Mouse (Mus musculus): ENCODE measurements around the gene Nus1.

Gene Nus1

DNA sequence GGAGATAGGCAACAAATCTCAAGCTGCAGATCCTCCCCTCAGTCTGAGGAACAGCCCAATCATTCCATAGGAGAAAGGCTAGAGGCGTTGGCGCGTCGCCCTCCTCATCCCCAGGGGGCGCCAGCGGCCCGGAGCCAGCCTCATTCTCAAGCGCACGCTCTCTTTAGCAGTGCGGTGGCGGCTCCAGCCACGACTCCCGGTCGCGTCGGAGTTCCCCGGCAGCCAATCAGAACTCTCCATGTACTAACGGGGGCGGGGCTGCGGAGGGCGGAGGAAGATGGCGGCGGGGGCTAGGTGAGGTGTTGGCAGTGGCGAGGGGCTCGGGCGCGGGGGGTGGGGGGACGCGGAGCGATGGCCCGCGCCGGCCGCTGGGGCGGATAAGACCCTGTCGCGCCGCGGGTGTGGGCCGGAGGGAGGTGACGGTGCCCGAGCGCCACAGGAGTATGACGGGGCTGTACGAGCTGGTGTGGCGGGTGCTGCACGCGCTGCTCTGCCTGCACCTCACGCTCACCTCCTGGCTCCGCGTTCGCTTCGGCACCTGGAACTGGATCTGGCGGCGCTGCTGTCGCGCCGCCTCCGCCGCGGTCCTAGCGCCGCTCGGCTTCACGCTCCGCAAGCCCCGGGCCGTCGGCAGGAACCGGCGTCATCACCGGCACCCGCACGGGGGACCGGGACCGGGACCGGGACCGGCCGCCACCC is at the start of gene Nus1:
Gene Nus1 (plus strand): TSS at position 249 of the 699 bp plus-strand sequence.
- DNase-seq (ENCODE audit: low spot score in 2 of 2) = peak; percentile 93 to 97

- no peak for DNase-seq (ENCODE audit: low spot score in 2 of 2)
These were observed 49.0 kb upstream of the Nus1 start for GRCm38 (mm10) chr10:52368376-52368775.

- no peak for DNase-seq (ENCODE audit: low spot score in 2 of 2)
These were observed 43.5 kb upstream of the Nus1 start for GRCm38 (mm10) chr10:52373834-52374233.

- no peak for DNase-seq (ENCODE audit: low spot score in 2 of 2)
These were observed 42.7 kb upstream of the Nus1 start for GRCm38 (mm10) chr10:52374651-52375050.

GRCm38 (mm10) chr10:52376422-52376821 is 40.9 kb upstream of the Nus1 start:
- no peak for DNase-seq (ENCODE audit: low spot score in 2 of 2)

DNA sequence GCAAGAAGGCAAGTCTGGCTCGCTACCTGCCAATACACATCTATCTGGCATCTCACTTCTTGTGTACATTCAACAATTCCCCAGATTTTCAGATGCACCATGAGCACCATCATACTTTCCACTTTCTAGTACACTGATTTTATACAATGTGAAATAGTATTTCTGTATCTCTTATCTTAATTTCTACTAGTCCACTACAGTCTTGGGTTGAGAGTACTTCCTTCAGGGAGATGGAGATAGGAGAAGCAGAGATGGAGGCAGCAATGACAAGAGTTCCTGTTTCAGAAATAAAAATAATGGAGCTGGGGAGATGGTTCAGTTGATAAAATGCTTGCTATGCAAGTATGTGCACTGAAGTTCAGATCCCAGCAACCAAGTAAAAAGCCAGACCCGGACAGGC is 39.5 kb upstream of the Nus1 start:
- DNase-seq (ENCODE audit: low spot score in 2 of 2) = no peak

GRCm38 (mm10) chr10:52381321-52381801 is 36.0 kb upstream of the Nus1 start:
- peak in 1 of 2 experiments; percentile 33 for DNase-seq (ENCODE audit: low spot score in 2 of 2)

DNA sequence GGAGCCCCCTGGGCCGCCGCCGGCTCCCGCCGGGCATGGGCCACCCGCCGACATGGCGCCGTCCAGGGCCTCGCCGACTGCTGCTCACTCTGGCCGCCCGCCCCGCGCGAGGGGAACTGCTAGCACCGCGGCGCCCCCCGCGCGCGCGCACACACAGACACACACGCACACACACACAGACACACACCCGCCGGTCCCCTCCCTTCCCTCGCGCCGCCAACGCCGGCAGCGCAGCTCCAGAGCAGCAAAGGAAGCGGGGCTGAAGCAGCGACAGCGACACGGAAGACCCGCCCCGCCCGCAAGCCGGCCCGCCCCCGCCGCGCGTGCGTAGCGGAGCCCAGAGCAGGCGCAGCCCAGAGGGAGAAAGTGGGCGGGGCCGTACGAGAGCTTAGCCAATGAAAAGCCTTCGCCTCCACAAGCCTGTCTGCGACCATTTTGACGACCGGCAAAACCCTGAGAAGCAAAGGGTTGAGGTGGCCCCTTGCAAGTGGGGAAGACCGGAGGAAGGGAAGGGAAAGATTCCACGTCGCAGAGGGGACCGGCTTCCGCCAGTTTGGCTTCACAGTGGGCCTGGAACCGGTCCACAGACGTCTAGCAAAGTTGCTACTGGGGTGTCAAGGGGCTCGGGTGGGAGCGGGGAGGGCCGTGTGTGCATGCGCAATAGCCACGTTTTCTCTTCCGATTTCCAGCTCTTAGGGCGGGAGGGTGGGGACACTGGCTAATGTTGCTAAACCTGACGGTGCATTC is 35.3 kb upstream of the Nus1 start, which contains the start of gene Gopc:
Gene Gopc (minus strand): TSS at position 280 of the 747 bp plus-strand sequence.
- DNase-seq (ENCODE audit: low spot score in 2 of 2) = peak; percentile 94 to 96

- no peak for DNase-seq (ENCODE audit: low spot score in 2 of 2)
These were observed 34.3 kb upstream of the Nus1 start for GRCm38 (mm10) chr10:52383022-52383421.

GRCm38 (mm10) chr10:52383522-52383921 is 33.8 kb upstream of the Nus1 start:
- no peak for DNase-seq (ENCODE audit: low spot score in 2 of 2)

GRCm38 (mm10) chr10:52384823-52385610 is 32.3 kb upstream of the Nus1 start:
- no peak for DNase-seq (ENCODE audit: low spot score in 2 of 2)

- DNase-seq (ENCODE audit: low spot score in 2 of 2) = no peak
These were observed 30.2 kb upstream of the Nus1 start for GRCm38 (mm10) chr10:52387192-52387591.

GRCm38 (mm10) chr10:52388922-52389430 is 28.4 kb upstream of the Nus1 start, which contains the start of gene Nepn:
Gene Nepn, plus strand, starts transcription at chr10:52388972.
- DNase-seq (ENCODE audit: low spot score in 2 of 2) = no peak

- no peak for DNase-seq (ENCODE audit: low spot score in 2 of 2)
These were observed 27.9 kb upstream of the Nus1 start for GRCm38 (mm10) chr10:52389438-52389837.

DNA sequence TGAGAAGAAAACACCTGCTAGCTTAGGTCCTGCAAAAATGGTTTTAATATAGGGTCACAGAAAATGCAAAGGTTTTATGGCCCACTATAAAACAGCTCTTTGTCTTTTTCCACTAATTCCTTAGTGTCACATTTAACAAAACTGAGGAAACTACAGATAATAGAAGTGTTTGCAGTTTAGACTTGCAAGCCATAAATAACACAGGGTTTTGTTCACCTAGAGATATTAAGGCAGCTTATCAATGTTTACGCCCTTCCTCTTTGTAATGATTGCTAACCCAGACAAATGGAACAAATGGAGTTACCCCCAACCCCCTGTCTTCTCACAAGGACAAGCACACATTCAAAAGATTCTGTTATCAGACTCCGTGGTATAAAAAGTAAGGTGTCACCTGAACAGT is 26.1 kb upstream of the Nus1 start:
- DNase-seq (ENCODE audit: low spot score in 2 of 2) = no peak

DNA sequence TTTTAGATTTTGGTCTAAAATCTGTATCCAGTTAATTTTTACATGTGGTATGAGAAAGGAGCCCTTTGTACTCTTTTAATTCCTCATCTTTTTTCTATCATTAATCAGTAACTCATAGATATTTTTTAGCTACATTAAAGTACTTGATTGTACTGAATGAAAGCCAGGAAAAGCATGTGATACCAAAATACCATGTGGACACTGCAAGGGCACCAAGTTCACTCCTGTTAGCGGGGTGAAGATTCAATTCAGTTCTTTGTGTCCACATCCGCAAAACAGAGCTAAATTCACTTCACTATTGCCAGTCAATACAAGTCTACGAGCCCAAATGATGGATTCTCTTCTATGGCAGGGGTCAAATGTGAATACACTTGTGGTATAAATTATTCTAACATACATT is 20.7 kb upstream of the Nus1 start:
- DNase-seq (ENCODE audit: low spot score in 2 of 2) = no peak

- no peak for DNase-seq (ENCODE audit: low spot score in 2 of 2)
These were observed 18.6 kb upstream of the Nus1 start for GRCm38 (mm10) chr10:52398715-52399114.

DNA sequence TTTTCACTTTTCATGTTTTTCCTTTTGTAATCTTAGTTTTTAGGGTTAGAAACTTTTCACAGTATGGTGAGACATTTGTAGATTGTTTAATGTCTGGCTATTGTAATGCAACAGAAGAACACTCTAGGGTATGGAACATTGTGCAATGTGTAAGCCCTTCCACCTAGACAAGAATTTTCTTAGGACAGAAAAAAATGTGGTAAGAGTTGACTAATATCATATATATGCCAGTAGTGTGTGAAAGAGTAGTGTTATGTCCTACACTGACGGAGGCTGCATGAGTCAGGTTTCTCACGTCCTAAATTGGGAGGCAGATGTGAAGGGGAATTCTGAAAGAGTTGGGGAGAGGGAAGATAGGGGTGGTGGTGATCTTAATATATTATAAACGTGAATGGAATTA is 17.6 kb upstream of the Nus1 start:
- DNase-seq (ENCODE audit: low spot score in 2 of 2) = no peak

- DNase-seq (ENCODE audit: low spot score in 2 of 2) = no peak
These were observed 12.2 kb upstream of the Nus1 start for GRCm38 (mm10) chr10:52405160-52405559.

- DNase-seq (ENCODE audit: low spot score in 2 of 2) = no peak
These were observed 9.8 kb upstream of the Nus1 start for GRCm38 (mm10) chr10:52407526-52407925.

DNA sequence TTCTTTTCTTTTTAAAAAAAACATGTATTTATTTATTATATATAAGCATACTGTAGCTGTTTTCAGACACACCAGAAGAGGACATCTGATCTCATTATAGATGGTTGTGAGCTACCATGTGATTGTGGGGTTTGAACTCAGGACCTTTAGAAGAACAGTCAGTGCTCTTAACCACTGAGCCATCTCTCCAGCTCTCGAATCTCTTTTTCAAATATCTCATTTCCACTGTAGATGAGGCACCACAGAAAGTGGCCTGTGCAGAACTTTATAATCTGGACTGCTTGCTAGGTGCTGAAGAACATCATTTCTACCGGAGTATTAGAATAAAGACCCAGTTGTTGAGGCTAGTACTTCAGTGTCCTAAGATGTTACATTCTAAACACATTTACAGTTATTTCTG is 2.3 kb upstream of the Nus1 start:
- no peak for DNase-seq (ENCODE audit: low spot score in 2 of 2)

DNA sequence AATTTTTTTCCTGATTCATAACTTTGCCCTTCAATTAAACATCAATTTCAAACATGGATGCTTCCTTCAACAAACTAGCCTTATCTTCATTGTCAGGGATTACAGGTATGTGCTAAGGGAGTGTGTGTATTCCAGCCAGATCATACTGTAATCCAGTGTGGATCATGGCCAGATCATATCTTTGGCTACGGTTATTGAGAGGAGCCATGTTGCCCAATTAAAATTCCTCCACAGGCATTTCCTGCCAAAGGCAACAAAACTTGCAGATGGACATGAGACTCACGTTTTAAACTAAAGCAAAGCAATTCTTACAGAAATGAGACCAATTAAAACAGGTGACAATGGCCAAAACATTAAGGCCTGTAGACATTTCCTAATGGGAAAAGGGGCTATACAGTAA is 889 bp upstream of the Nus1 start:
- DNase-seq (ENCODE audit: low spot score in 2 of 2) = no peak

All from frontal cortex, postnatal 25 days (tissue).